Mouse (Mus musculus) neural tube, embryonic 13.5 days (tissue): ENCODE measurements around the gene Tbl3. TPM values are rescaled to one million over a fixed set of nuclear protein-coding genes. Genes with fewer than 3 reads are reported as not detected.
"Not testable (repeated sequence)": the region's sequence is repeated elsewhere in the genome, so short reads cannot be mapped to it uniquely, and the experiment has no call there.

Source experiments
- ATAC-seq: fragments of 200-750 bp; cut with Nextera tagmentation; 2 replicates; pipeline ENCODE4 v1.8.0; 2017; ENCODE audit warnings: low read depth, mild to moderate bottlenecking, moderate TSS enrichment, moderate library complexity
- H3K27ac ChIP-seq: fragments of 300-500 bp; sonication (generic); replicated peaks from 2 replicates; pipeline ENCODE4 v1.5.1; 2015; ENCODE audit warnings: moderate library complexity, mild to moderate bottlenecking, inconsistent platforms
- H3K27me3 ChIP-seq: fragments of 300-500 bp; sonication (generic); 2 replicates; pipeline ENCODE4 v1.6.1; 2015; ENCODE audit warnings: mild to moderate bottlenecking, inconsistent platforms
- H3K36me3 ChIP-seq: fragments of 300-500 bp; sonication (generic); 2 replicates; pipeline ENCODE4 v1.6.1; 2015; ENCODE audit warnings: mild to moderate bottlenecking, inconsistent platforms
- H3K4me1 ChIP-seq: fragments of 300-500 bp; sonication (generic); replicated peaks from 2 replicates; pipeline ENCODE4 v1.6.1; 2015; ENCODE audit warnings: inconsistent platforms
- H3K4me2 ChIP-seq: fragments of 300-500 bp; sonication (generic); 2 replicates; pipeline ENCODE4 v1.6.1; 2015; ENCODE audit warnings: inconsistent platforms, mild to moderate bottlenecking, moderate library complexity
- H3K4me3 ChIP-seq: fragments of 300-500 bp; sonication (generic); 2 replicates; pipeline ENCODE4 v1.5.1; 2015; ENCODE audit warnings: mild to moderate bottlenecking, inconsistent platforms
- H3K9ac ChIP-seq: fragments of 300-500 bp; sonication (generic); 2 replicates; pipeline ENCODE4 v1.6.1; 2015; ENCODE audit warnings: moderate library complexity, mild to moderate bottlenecking, inconsistent platforms
- H3K9me3 ChIP-seq: fragments of 300-500 bp; sonication (generic); 2 replicates; pipeline ENCODE4 v1.6.1; 2016; ENCODE audit warnings: inconsistent platforms
- WGBS: fragments of 180-500 bp; shearing (Covaris S2); methylation state at CpG from one replicate; pipeline ENCODE4 v1.1.7; 2015; 5-methylcytosine and 5-hydroxymethylcytosine counted together
- polyA plus RNA-seq: library from polyadenylated mRNA; unstranded; fragments of >200 nt; fragmentation: Nextera tagmentation; extraction: Ambion mirVana; gene quantifications from 2 replicates; pipeline ENCODE4 v1.2.1, GENCODE M21; 2015

The Tbl3 gene
- polyA plus RNA-seq, 1 experiment from 2014 or later: 64.0 TPM

GRCm38 (mm10) chr17:24687599-24687998, 19.9 kb downstream of the Tbl3 start:
- no peak for ATAC-seq
- Histone ChIP-seq H3K27me3 (peaks cover 43% of the 10 kb centered on the region), H3K4me3 (peak overlapping the region; percentile 60), H3K9ac (peak overlapping the region; percentile 59), H3K9me3 (no peaks in the 10 kb centered on the region), H3K27ac (no peak overlapping the region), H3K4me2 (peak overlapping the region; percentile 64), H3K36me3 (peaks cover 8% of the 10 kb centered on the region), H3K4me1 (peaks cover 39% of the 10 kb centered on the region)
- WGBS: 19% methylated on average over 23 of the region's 23 CpGs

DNA sequence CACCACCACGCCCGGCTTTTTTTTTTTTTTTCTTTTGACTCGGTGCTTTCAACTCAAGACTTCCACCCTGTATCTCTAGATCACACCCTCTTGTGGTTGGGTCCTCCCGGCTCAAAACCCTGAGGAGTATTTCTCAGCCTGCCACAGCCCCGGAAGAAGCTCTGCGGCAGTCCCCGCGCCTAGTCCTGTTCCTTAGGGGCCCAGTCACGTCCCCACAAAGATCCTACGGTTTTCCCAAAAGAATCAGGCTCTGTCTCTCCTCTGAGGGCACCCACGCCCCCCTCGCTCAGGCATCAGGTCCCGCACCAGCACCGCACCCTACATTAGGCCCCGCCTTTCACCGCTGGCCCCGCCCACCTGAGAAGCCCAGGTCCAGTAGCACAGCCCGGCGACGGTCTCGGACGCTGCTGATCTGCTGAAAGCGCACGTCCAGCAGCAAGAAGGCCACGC, 20.3 kb downstream of the Tbl3 start:
- Histone ChIP-seq H3K27ac (no peak overlapping the region), H3K4me2 (peak overlapping the region; percentile 64), H3K36me3 (peaks cover 8% of the 10 kb centered on the region), H3K9ac (peak overlapping the region; percentile 59), H3K4me3 (peak overlapping the region; percentile 60), H3K27me3 (peaks cover 42% of the 10 kb centered on the region), H3K9me3 (no peaks in the 10 kb centered on the region), H3K4me1 (peaks cover 39% of the 10 kb centered on the region)
- ATAC-seq: no peak
- 2% methylated on average over 24 of the region's 25 CpGs for WGBS

DNA sequence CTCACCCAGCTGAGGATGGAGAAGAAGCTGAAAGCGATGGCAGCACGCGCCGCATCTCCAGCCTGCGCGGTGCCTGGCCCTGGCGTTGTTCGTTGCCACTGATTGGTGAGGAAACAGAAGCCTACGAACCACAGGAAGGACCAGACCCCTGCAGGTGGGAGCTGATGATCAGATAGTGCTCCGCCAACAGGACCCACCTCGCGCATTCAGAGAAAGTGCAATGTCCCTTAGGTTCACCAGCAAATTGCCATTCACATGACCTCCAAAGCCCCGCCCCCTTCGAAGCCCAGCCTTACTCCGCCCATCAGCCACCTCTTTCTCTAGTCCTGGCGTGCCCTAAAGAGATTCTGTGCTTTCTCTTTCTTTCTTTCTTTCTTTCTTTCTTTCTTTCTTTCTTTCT, 20.9 kb downstream of the Tbl3 start:
- H3K27me3 ChIP-seq: peaks cover 37% of the 10 kb centered on the region
- ATAC-seq: no peak
- 26% methylated on average over 16 of the region's 16 CpGs for WGBS

GRCm38 (mm10) chr17:24677500-24678080, 29.9 kb downstream of the Tbl3 start:
- ATAC-seq: no peak
- H3K4me2 ChIP-seq: no peak overlapping the region
- no peak overlapping the region for H3K27ac ChIP-seq
- H3K9ac ChIP-seq: no peak overlapping the region
- no peak overlapping the region for H3K4me3 ChIP-seq
- WGBS: 89% methylated on average over 24 of the region's 24 CpGs
- peaks cover 59% of the 10 kb centered on the region for H3K36me3 ChIP-seq
- H3K4me1 ChIP-seq: peaks cover under 1% of the 10 kb centered on the region; the same call in 1 of the 2 replicates
- no peaks in the 10 kb centered on the region for H3K27me3 ChIP-seq
- no peaks in the 10 kb centered on the region for H3K9me3 ChIP-seq

More for the DNA sequence above, 20.9 kb downstream of the Tbl3 start:
- Histone ChIP-seq H3K36me3 (peaks cover 11% of the 10 kb centered on the region), H3K4me3 (no peak overlapping the region), H3K9me3 (no peaks in the 10 kb centered on the region), H3K27ac (no peak overlapping the region), H3K4me2 (peak overlapping the region; percentile 31), H3K4me1 (peaks cover 39% of the 10 kb centered on the region), H3K9ac (no peak overlapping the region)

DNA sequence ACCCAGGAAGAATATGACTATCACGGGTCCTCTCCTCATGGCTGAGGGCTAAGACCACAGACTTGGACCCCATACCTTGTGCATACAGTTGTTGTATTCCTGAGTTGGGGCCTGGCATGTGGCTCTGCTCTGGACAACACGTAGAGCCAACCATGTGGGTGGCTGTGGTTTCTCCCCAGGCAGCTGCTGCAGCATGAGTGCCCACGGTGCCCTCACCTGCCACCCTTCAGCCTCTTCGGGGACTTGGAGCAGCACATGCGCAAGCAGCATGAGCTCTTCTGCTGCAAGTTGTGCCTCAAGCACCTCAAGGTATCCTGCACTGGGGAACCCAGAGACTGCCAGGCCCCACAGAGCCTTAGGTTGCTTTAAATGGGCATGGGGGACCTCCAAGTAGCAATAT, 30.6 kb downstream of the Tbl3 start:
- Histone ChIP-seq H3K27ac (no peak overlapping the region), H3K9ac (no peak overlapping the region), H3K4me2 (no peak overlapping the region), H3K36me3 (peaks cover 52% of the 10 kb centered on the region), H3K4me1 (peaks cover 7% of the 10 kb centered on the region), H3K9me3 (no peaks in the 10 kb centered on the region), H3K27me3 (no peaks in the 10 kb centered on the region), H3K4me3 (no peak overlapping the region)
- 97% methylated on average over 5 of the region's 5 CpGs for WGBS
- no peak for ATAC-seq

DNA sequence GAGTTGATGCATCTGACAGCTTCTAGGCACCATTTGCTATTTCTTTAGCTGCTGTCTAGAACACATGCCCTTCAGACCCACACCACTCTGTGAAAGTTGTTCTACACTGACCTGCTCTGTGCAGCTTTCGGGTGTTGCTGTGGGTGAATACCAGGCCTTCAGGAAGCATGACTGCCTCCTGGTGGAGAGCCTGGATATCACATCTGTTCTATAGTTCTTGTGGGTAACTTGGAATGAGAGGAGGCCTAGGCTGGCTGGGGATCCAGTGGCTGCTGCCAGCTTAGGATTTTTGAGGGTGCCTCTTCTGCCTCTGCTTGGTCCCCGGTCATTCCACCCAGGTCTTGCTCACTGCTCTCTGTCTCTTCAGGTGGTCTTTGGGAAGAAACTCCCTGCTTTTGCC, 31.3 kb downstream of the Tbl3 start:
- Histone ChIP-seq H3K4me1 (peaks cover 14% of the 10 kb centered on the region), H3K4me2 (no peak overlapping the region), H3K27ac (no peak overlapping the region), H3K27me3 (no peaks in the 10 kb centered on the region), H3K9me3 (no peaks in the 10 kb centered on the region), H3K36me3 (peaks cover 45% of the 10 kb centered on the region), H3K4me3 (no peak overlapping the region), H3K9ac (no peak overlapping the region)
- no peak for ATAC-seq
- WGBS: 63% methylated on average over 2 of the region's 2 CpGs

GRCm38 (mm10) chr17:24674277-24674676, 33.2 kb downstream of the Tbl3 start:
- WGBS: 88% methylated on average over 7 of the region's 7 CpGs
- Histone ChIP-seq H3K36me3 (peaks cover 26% of the 10 kb centered on the region), H3K4me3 (no peak overlapping the region), H3K27ac (no peak overlapping the region), H3K4me2 (no peak overlapping the region), H3K27me3 (no peaks in the 10 kb centered on the region), H3K9ac (no peak overlapping the region), H3K4me1 (peaks cover 26% of the 10 kb centered on the region), H3K9me3 (no peaks in the 10 kb centered on the region)
- no peak for ATAC-seq

- Histone ChIP-seq H3K27ac (no peak overlapping the region), H3K4me1 (peaks cover 35% of the 10 kb centered on the region), H3K4me3 (no peak overlapping the region), H3K9ac (peak overlapping the region; percentile 99), H3K4me2 (peak overlapping the region; percentile 89), H3K36me3 (peaks cover 5% of the 10 kb centered on the region), H3K9me3 (no peaks in the 10 kb centered on the region), H3K27me3 (no peaks in the 10 kb centered on the region)
- WGBS: 27% methylated on average over 5 of the region's 5 CpGs
- no peak for ATAC-seq
Observed at GRCm38 (mm10) chr17:24672141-24672540, 35.3 kb downstream of the Tbl3 start.

- Histone ChIP-seq H3K36me3 (no peaks in the 10 kb centered on the region), H3K27ac (no peak overlapping the region), H3K27me3 (no peaks in the 10 kb centered on the region), H3K4me2 (peak overlapping the region; percentile 89), H3K9me3 (no peaks in the 10 kb centered on the region), H3K9ac (peak overlapping the region; percentile 99), H3K4me3 (0 out of 2 replicates have a peak overlapping the region, but pooled peaks have one; percentile 99), H3K4me1 (peaks cover 35% of the 10 kb centered on the region)
- WGBS: 73% methylated on average over 5 of the region's 5 CpGs
- ATAC-seq: no peak
Observed at GRCm38 (mm10) chr17:24671346-24671745, 36.1 kb downstream of the Tbl3 start.

DNA sequence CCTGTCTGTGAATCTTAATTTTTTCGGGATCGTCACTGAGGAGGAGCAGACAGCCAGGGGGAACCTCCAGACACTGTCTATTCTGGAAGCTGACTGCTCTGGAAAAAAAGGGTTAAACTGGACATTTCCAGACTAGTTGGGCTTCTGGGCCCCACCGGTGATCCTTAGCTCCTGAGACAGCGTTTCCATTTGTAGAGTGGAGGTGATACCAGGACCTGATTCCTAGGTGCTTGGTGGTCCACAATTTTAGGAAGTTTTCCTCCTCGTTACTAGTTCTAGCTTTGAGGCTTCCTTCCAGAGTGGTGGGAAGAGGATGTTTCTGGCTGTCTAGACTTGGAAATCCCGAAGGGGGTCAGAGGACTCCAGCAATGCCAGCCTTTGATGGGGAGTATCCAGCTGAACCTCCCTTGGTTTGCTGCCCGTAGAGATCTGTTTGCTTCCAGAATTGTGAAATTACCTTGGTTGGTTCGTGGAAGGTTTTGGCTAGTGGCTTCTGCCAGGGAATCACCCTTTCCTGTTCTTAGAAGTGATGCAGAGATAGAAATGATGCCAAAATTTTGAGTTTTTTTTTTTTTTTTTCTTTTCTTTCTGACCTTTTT, 37.1 kb downstream of the Tbl3 start:
- WGBS: 16% methylated on average over 8 of the region's 8 CpGs
- ATAC-seq: no peak
- peaks cover 35% of the 10 kb centered on the region for H3K4me1 ChIP-seq

GRCm38 (mm10) chr17:24669545-24670245, 37.8 kb downstream of the Tbl3 start, which contains the start of gene Zfp598:
TSS of gene Zfp598 (plus strand) at chr17:24669687.
- Histone ChIP-seq H3K27ac (peak within 1 kb of the TSS; percentile 90), H3K9me3 (no peaks in the 10 kb centered on the region), H3K9ac (peak within 1 kb of the TSS; percentile 99), H3K4me2 (peak within 1 kb of the TSS; percentile 89), H3K4me3 (peak within 1 kb of the TSS; percentile 99), H3K36me3 (no peaks in the 10 kb centered on the region), H3K4me1 (peaks cover 35% of the 10 kb centered on the region), H3K27me3 (no peaks in the 10 kb centered on the region)
- under 1% methylated on average over 69 of the region's 80 CpGs for WGBS
- ATAC-seq: peak; percentile 98

More for the DNA sequence above, 37.1 kb downstream of the Tbl3 start:
- no peaks in the 10 kb centered on the region for H3K9me3 ChIP-seq
- H3K4me3 ChIP-seq: peak overlapping the region; percentile 99
- H3K27ac ChIP-seq: peak overlapping the region; percentile 90
- peak overlapping the region; percentile 89 for H3K4me2 ChIP-seq
- H3K9ac ChIP-seq: peak overlapping the region; percentile 99
- H3K27me3 ChIP-seq: no peaks in the 10 kb centered on the region
- no peaks in the 10 kb centered on the region for H3K36me3 ChIP-seq

GRCm38 (mm10) chr17:24669214-24669544, 38.3 kb downstream of the Tbl3 start:
- Histone ChIP-seq H3K4me1 (peaks cover 35% of the 10 kb centered on the region), H3K4me3 (peak overlapping the region; percentile 99), H3K27ac (peak overlapping the region; percentile 90), H3K4me2 (peak overlapping the region; percentile 89), H3K9ac (peak overlapping the region; percentile 99)
- H3K27me3 ChIP-seq, H3K36me3 ChIP-seq, H3K9me3 ChIP-seq: not testable (repeated sequence)
- peak; percentile 25 for ATAC-seq
- 10% methylated on average over 15 of the region's 15 CpGs for WGBS
